Mouse (Mus musculus) brain, embryonic 14.5 days (tissue): ENCODE data around the gene Abcg2.

Source experiments
- CTCF ChIP-seq: fragments of 200-500 bp; IDR thresholded peaks from 2 replicates; pipeline ENCODE4 v1.5.1; 2012; ENCODE audit warnings: inconsistent platforms, mild to moderate bottlenecking, moderate library complexity, borderline replicate concordance; ENCODE audit not compliant: insufficient read depth, insufficient read length; ENCODE audit errors: extremely low read depth
- POLR2A ChIP-seq: fragments of 200-500 bp; IDR thresholded peaks from 2 replicates; pipeline ENCODE4 v1.6.1; 2012; ENCODE audit warnings: mild to moderate bottlenecking, inconsistent platforms, borderline replicate concordance; ENCODE audit not compliant: poor library complexity, insufficient read depth, insufficient read length, severe bottlenecking; ENCODE audit errors: extremely low read depth

GRCm38 (mm10) chr6:58644586-58644985 lies 60.3 kb downstream of the Abcg2 start:
- no peak for TF ChIP-seq CTCF
- TF ChIP-seq POLR2A, result no peak
